Mouse (Mus musculus) liver, embryonic 14.5 days (tissue): ENCODE data around the gene Dbh.

ENCODE experiments used
- CTCF ChIP-seq: IDR thresholded peaks from 2 replicates; pipeline ENCODE4 v1.5.1; 2016; ENCODE audit warnings: antibody characterized with exemption, low read depth, control low read depth
- EP300 ChIP-seq: IDR thresholded peaks from 2 replicates; pipeline ENCODE4 v1.6.1; 2016; ENCODE audit warnings: antibody characterized with exemption, low read depth

- no peak for TF ChIP-seq CTCF
- TF ChIP-seq EP300 = no peak
Observed at GRCm38 (mm10) chr2:27218121-27218544, 53.1 kb downstream of the Dbh start.
